Mouse (Mus musculus) ES-Bruce4 (cell line): ENCODE measurements around the gene Eif3l. TPM values are rescaled to one million over a fixed set of nuclear protein-coding genes. Genes with fewer than 3 reads are reported as not detected.

Experiments used
- H3K27ac ChIP-seq: 2 replicates; pipeline ENCODE4 v1.5.1; 2012; ENCODE audit warnings: low read length, inconsistent platforms; ENCODE audit not compliant: insufficient read depth
- H3K27me3 ChIP-seq: 2 replicates; pipeline ENCODE4 v1.6.1; 2012; ENCODE audit warnings: mild to moderate bottlenecking, low read length, inconsistent platforms; ENCODE audit not compliant: control insufficient read depth, poor library complexity, insufficient read depth, severe bottlenecking
- H3K36me3 ChIP-seq: 2 replicates; pipeline ENCODE4 v1.6.1; 2012; ENCODE audit warnings: inconsistent platforms, mild to moderate bottlenecking, low read length, moderate library complexity; ENCODE audit not compliant: control insufficient read depth, poor library complexity, insufficient read depth, severe bottlenecking
- H3K4me1 ChIP-seq: one replicate; pipeline ENCODE4 v1.8.1; 2011; ENCODE audit warnings: low read length; ENCODE audit not compliant: control insufficient read depth, insufficient read depth
- H3K4me3 ChIP-seq: 2 replicates; pipeline ENCODE4 v1.5.1; 2011; ENCODE audit warnings: low read depth, mild to moderate bottlenecking, low read length
- H3K9ac ChIP-seq: 2 replicates; pipeline ENCODE4 v1.6.1; 2012; ENCODE audit warnings: low read depth, mild to moderate bottlenecking, inconsistent platforms; ENCODE audit not compliant: poor library complexity, severe bottlenecking
- H3K9me3 ChIP-seq: replicated peaks from 2 replicates; pipeline ENCODE4 v1.6.1; 2012; ENCODE audit warnings: mild to moderate bottlenecking, low read length, inconsistent platforms; ENCODE audit not compliant: control insufficient read depth, poor library complexity, insufficient read depth, severe bottlenecking
- CTCF ChIP-seq: IDR thresholded peaks from one replicate; pipeline ENCODE4 v1.8.1; 2011; ENCODE audit warnings: low read depth, low read length
- EP300 ChIP-seq: IDR thresholded peaks from 2 replicates; pipeline ENCODE4 v1.6.1; 2011; ENCODE audit warnings: low read depth, low read length; ENCODE audit not compliant: insufficient read depth
- POLR2A ChIP-seq: IDR thresholded peaks from one replicate; pipeline ENCODE4 v1.8.1; 2011; ENCODE audit warnings: low read length; ENCODE audit not compliant: insufficient read depth
- polyA plus RNA-seq: library from polyadenylated mRNA; stranded (reverse); fragments of >200 nt; gene quantifications from 2 replicates; pipeline ENCODE4 v1.2.4, GENCODE M21; 2011; ENCODE audit warnings: low read depth; ENCODE audit not compliant: missing spikeins, insufficient read depth, insufficient read length

Eif3l gene
- polyA plus RNA-seq, 1 experiment, result 608 TPM

- no peak overlapping the region for H3K9ac ChIP-seq
- TF ChIP-seq POLR2A (no peak), CTCF (no peak), EP300 (no peak)
- no peak overlapping the region for H3K27ac ChIP-seq
Measured at GRCm38 (mm10) chr15:79050160-79050845, 24.7 kb upstream of the Eif3l start.

GRCm38 (mm10) chr15:79050964-79051363 lies 24.0 kb upstream of the Eif3l start:
- Histone ChIP-seq H3K36me3 (peaks cover 9% of the 10 kb centered on the region), H3K4me3 (no peak overlapping the region), H3K9ac (peak overlapping the region; percentile 9; the same call in 1 of the 2 replicates), H3K27ac (peak overlapping the region; percentile 66), H3K4me1 (peaks cover 5% of the 10 kb centered on the region), H3K9me3 (no peaks in the 10 kb centered on the region), H3K27me3 (no peaks in the 10 kb centered on the region)
- no peak for TF ChIP-seq EP300
- TF ChIP-seq CTCF, result no peak
- TF ChIP-seq POLR2A, result no peak

More at GRCm38 (mm10) chr15:79050160-79050845, 24.7 kb upstream of the Eif3l start:
- no peaks in the 10 kb centered on the region for H3K27me3 ChIP-seq
- peaks cover 8% of the 10 kb centered on the region for H3K36me3 ChIP-seq
- H3K4me1 ChIP-seq, result peaks cover 5% of the 10 kb centered on the region
- H3K4me3 ChIP-seq, result no peak overlapping the region
- H3K9me3 ChIP-seq, result no peaks in the 10 kb centered on the region

- Histone ChIP-seq H3K9ac (peak overlapping the region; percentile 9; the same call in 1 of the 2 replicates), H3K27me3 (no peaks in the 10 kb centered on the region), H3K4me3 (no peak overlapping the region), H3K36me3 (peaks cover 14% of the 10 kb centered on the region), H3K9me3 (no peaks in the 10 kb centered on the region), H3K27ac (peak overlapping the region; percentile 66), H3K4me1 (peaks cover 5% of the 10 kb centered on the region)
- TF ChIP-seq EP300, result no peak
- TF ChIP-seq CTCF, result no peak
- TF ChIP-seq POLR2A, result no peak
Measured at GRCm38 (mm10) chr15:79051461-79052360, 23.3 kb upstream of the Eif3l start.

GRCm38 (mm10) chr15:79052366-79052765 lies 22.6 kb upstream of the Eif3l start:
- no peaks in the 10 kb centered on the region for H3K9me3 ChIP-seq
- H3K27ac ChIP-seq, result peak overlapping the region; percentile 66
- no peak overlapping the region for H3K4me3 ChIP-seq
- no peaks in the 10 kb centered on the region for H3K27me3 ChIP-seq
- TF ChIP-seq POLR2A (no peak), EP300 (no peak), CTCF (no peak)
- peaks cover 5% of the 10 kb centered on the region for H3K4me1 ChIP-seq
- peaks cover 14% of the 10 kb centered on the region for H3K36me3 ChIP-seq
- no peak overlapping the region for H3K9ac ChIP-seq

GRCm38 (mm10) chr15:79056601-79057000 lies 18.4 kb upstream of the Eif3l start:
- H3K4me1 ChIP-seq, result peaks cover 2% of the 10 kb centered on the region
- no peak overlapping the region for H3K4me3 ChIP-seq
- H3K9me3 ChIP-seq, result no peaks in the 10 kb centered on the region
- no peak overlapping the region for H3K27ac ChIP-seq
- no peak for TF ChIP-seq CTCF
- TF ChIP-seq EP300, result no peak
- TF ChIP-seq POLR2A, result no peak
- no peaks in the 10 kb centered on the region for H3K27me3 ChIP-seq
- no peak overlapping the region for H3K9ac ChIP-seq
- H3K36me3 ChIP-seq, result peaks cover 14% of the 10 kb centered on the region

GRCm38 (mm10) chr15:79057850-79058249 lies 17.1 kb upstream of the Eif3l start:
- Histone ChIP-seq H3K9me3 (no peaks in the 10 kb centered on the region), H3K27me3 (no peaks in the 10 kb centered on the region), H3K9ac (no peak overlapping the region), H3K4me1 (no peaks in the 10 kb centered on the region), H3K27ac (no peak overlapping the region), H3K36me3 (peaks cover 14% of the 10 kb centered on the region), H3K4me3 (no peak overlapping the region)
- TF ChIP-seq POLR2A (no peak), CTCF (no peak), EP300 (no peak)
